Mouse (Mus musculus) megakaryocyte, embryonic 14.5 days (primary cell): ENCODE results near the gene Tas2r102. TPM values are rescaled to one million over a fixed set of nuclear protein-coding genes. Genes with fewer than 3 reads are reported as not detected.

Experiments used
- H3K27me3 ChIP-seq: replicated peaks from 2 replicates; pipeline ENCODE3; 2012; ENCODE audit warnings: inconsistent platforms
- H3K36me3 ChIP-seq: replicated peaks from 2 replicates; pipeline ENCODE3; 2012; ENCODE audit warnings: low read length, inconsistent platforms, mixed read lengths
- H3K4me1 ChIP-seq: 2 replicates; pipeline ENCODE4 v1.6.1; 2012; ENCODE audit warnings: inconsistent platforms
- H3K4me3 ChIP-seq: replicated peaks from 2 replicates; pipeline ENCODE3; 2012; ENCODE audit warnings: moderate library complexity, mild to moderate bottlenecking, inconsistent platforms
- H3K9me3 ChIP-seq: 2 replicates; pipeline ENCODE4 v1.6.1; 2012; ENCODE audit warnings: inconsistent platforms
- FLI1 ChIP-seq: IDR thresholded peaks from 2 replicates; pipeline ENCODE4 v1.6.1; 2012; ENCODE audit warnings: low read length, inconsistent platforms, mixed read lengths
- GATA1 ChIP-seq: IDR thresholded peaks from 3 replicates; pipeline ENCODE4 v1.6.1; 2012; ENCODE audit warnings: mixed read lengths, low read length, inconsistent platforms, borderline replicate concordance
- polyA plus RNA-seq: library from polyadenylated mRNA; stranded (reverse); fragments of >175 nt; gene quantifications from 2 replicates; pipeline ENCODE4 v1.2.3, GENCODE M21; 2012; ENCODE audit warnings: low replicate concordance; ENCODE audit not compliant: insufficient read depth

Gene Tas2r102
- polyA plus RNA-seq = not detected in 2 replicates

DNA sequence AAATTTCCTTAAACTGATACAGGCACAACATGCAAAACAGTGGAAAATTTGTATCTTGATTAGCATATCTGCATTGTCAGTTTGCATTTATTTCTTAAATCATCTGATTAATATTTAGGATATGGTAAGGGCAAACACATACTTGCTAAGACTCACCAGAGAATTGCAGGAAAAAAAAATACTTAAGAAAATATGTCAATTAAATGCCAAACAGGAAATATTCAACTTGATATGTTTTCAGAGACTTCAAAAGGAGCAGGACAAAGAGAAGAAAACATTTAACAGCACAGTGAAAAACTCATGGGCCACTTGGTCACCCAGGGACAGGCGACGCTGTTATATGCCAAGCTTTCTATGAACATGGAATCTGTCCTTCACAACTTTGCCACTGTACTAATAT, at the start of gene Tas2r102:
Gene Tas2r102 (plus strand): TSS at position 301 of the 400 bp plus-strand sequence.
- peaks cover 5% of the 10 kb centered on the region; the same call in 1 of the 2 replicates for H3K9me3 ChIP-seq
- no peak for TF ChIP-seq FLI1
- TF ChIP-seq GATA1 = no peak
- H3K36me3 ChIP-seq = no peaks in the 10 kb centered on the region
- no peak within 1 kb of the TSS for H3K4me3 ChIP-seq
- no peaks in the 10 kb centered on the region for H3K27me3 ChIP-seq
- no peaks in the 10 kb centered on the region for H3K4me1 ChIP-seq

DNA sequence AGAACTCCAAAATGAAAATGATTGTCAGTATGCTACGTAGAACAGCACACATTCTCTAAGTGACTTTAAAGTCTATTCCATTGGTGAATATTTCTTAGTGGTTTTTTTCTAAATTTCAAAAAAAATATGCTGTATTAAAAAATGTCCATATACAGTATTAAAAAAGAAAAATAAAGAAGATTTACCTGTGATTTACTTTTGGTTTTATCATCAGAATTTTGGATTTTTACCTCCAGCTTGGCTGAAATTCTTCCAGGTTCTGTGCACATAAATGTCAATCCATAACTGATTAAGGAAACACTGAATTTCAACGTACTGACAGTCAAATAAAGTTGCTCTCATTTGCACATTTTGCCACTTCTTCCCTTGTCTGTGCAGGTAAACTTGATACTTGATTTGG, 24.0 kb upstream of the Tas2r102 start, which contains the start of gene Tas2r115:
Gene Tas2r115 (minus strand): TSS at position 101 of the 400 bp plus-strand sequence.
- H3K4me1 ChIP-seq = no peaks in the 10 kb centered on the region
- H3K9me3 ChIP-seq = peaks cover 6% of the 10 kb centered on the region; the same call in 1 of the 2 replicates
- H3K27me3 ChIP-seq = no peaks in the 10 kb centered on the region
- no peak within 1 kb of the TSS for H3K4me3 ChIP-seq
- no peaks in the 10 kb centered on the region for H3K36me3 ChIP-seq
- TF ChIP-seq FLI1 (no peak), GATA1 (no peak)

GRCm38 (mm10) chr6:132750206-132750605, 11.7 kb upstream of the Tas2r102 start:
- no peaks in the 10 kb centered on the region for H3K36me3 ChIP-seq
- no peak overlapping the region for H3K4me3 ChIP-seq
- H3K27me3 ChIP-seq = no peaks in the 10 kb centered on the region
- TF ChIP-seq GATA1 (no peak), FLI1 (no peak)
- peaks cover 4% of the 10 kb centered on the region; the same call in 1 of the 2 replicates for H3K9me3 ChIP-seq
- no peaks in the 10 kb centered on the region for H3K4me1 ChIP-seq

- no peaks in the 10 kb centered on the region for H3K4me1 ChIP-seq
- TF ChIP-seq GATA1 = no peak
- no peak for TF ChIP-seq FLI1
- no peaks in the 10 kb centered on the region for H3K27me3 ChIP-seq
- no peaks in the 10 kb centered on the region for H3K36me3 ChIP-seq
- no peak within 1 kb of the TSS for H3K4me3 ChIP-seq
- peaks cover 4% of the 10 kb centered on the region; the same call in 1 of the 2 replicates for H3K9me3 ChIP-seq
Observed at GRCm38 (mm10) chr6:132754430-132754829, 7.5 kb upstream of the Tas2r102 start, which contains the start of gene Tas2r124. Gene Tas2r124 (plus strand): TSS chr6:132754730.

DNA sequence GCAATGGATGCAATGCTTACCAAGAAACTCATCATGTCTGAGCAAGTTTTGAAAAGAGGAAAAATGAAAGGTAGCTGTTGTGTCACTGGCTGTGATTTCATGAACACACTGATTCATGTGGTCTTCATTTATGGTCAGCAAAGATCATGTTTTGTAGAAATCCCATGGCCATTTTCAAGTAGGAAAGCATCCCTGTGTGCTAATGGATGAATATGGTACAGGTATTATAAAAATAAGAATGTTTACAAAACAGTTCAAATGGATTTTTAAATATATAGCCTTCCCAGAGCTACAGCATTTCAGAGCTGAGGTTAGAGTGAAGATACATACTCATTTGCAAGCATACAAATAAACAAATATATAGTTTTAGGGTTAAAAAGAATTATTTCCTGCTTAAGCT, 16.1 kb downstream of the Tas2r102 start, which contains the start of gene Tas2r136:
Gene Tas2r136 (minus strand): TSS at position 101 of the 400 bp plus-strand sequence.
- Histone ChIP-seq H3K4me1 (no peaks in the 10 kb centered on the region), H3K36me3 (no peaks in the 10 kb centered on the region), H3K4me3 (no peak within 1 kb of the TSS), H3K27me3 (no peaks in the 10 kb centered on the region), H3K9me3 (no peaks in the 10 kb centered on the region)
- TF ChIP-seq GATA1 (no peak), FLI1 (no peak)

DNA sequence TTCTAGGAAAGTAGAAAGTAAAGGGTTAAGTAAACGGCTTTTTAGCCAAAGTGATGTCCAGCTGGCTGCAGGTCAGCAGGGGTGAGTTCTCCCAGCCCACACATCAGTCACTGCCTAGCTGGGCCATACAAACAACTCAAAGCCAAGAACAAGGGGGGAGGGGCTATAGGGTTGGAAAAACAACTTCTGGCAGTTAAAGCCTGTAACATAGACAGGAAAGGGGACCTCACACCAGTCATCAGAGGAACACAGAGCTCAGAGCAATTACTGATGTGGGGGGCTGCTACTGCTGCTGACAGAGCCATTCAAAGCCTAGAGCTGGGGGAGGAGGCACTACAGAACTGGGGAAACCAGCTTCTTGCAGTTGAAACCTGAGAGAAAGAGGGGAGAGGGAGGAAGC, 33.5 kb downstream of the Tas2r102 start:
- H3K4me3 ChIP-seq = no peak overlapping the region
- peaks cover 39% of the 10 kb centered on the region for H3K9me3 ChIP-seq
- H3K4me1 ChIP-seq = no peaks in the 10 kb centered on the region
- no peaks in the 10 kb centered on the region for H3K27me3 ChIP-seq
- no peaks in the 10 kb centered on the region for H3K36me3 ChIP-seq
- TF ChIP-seq FLI1 (no peak), GATA1 (no peak)

GRCm38 (mm10) chr6:132802518-132802917, 40.6 kb downstream of the Tas2r102 start, which contains the start of gene Tas2r117:
Gene Tas2r117 (plus strand): TSS chr6:132802818.
- Histone ChIP-seq H3K36me3 (no peaks in the 10 kb centered on the region), H3K9me3 (peaks cover under 1% of the 10 kb centered on the region; the same call in 1 of the 2 replicates), H3K4me1 (no peaks in the 10 kb centered on the region), H3K27me3 (no peaks in the 10 kb centered on the region), H3K4me3 (no peak within 1 kb of the TSS)
- TF ChIP-seq FLI1 = no peak
- no peak for TF ChIP-seq GATA1

Other genes with a start within 250 kb of the Tas2r102 start
- not detected in 2 replicates for gene Prh1, start 192.3 kb upstream of the Tas2r102 start, polyA plus RNA-seq
- gene Prp2, start 166.2 kb upstream of the Tas2r102 start, polyA plus RNA-seq = not detected in 2 replicates
- not detected in 2 replicates for gene A630073D07Rik, start 110.6 kb upstream of the Tas2r102 start, polyA plus RNA-seq
- gene Tas2r120, start 105.2 kb upstream of the Tas2r102 start, polyA plus RNA-seq = not detected in 2 replicates
- gene Tas2r121, start 61.1 kb upstream of the Tas2r102 start, polyA plus RNA-seq = not detected in 2 replicates
- gene Tas2r122, start 50.2 kb upstream of the Tas2r102 start, polyA plus RNA-seq = not detected in 2 replicates
- not detected in 2 replicates for gene Tas2r115, start 24.1 kb upstream of the Tas2r102 start, polyA plus RNA-seq
- not detected in 2 replicates for gene Tas2r124, start 7.4 kb upstream of the Tas2r102 start, polyA plus RNA-seq
- gene Tas2r136, start 16.0 kb downstream of the Tas2r102 start, polyA plus RNA-seq = not detected in 2 replicates
- not detected in 2 replicates for gene Tas2r117, start 40.7 kb downstream of the Tas2r102 start, polyA plus RNA-seq
- gene Tas2r123, start 85.0 kb downstream of the Tas2r102 start, polyA plus RNA-seq = not detected in 2 replicates
- gene Tas2r116, start 93.3 kb downstream of the Tas2r102 start, polyA plus RNA-seq = not detected in 2 replicates
- gene Tas2r110, start 105.9 kb downstream of the Tas2r102 start, polyA plus RNA-seq = not detected in 2 replicates
- gene Tas2r113, start 130.9 kb downstream of the Tas2r102 start, polyA plus RNA-seq = not detected in 2 replicates
- gene Tas2r125, start 147.5 kb downstream of the Tas2r102 start, polyA plus RNA-seq = not detected in 2 replicates
- not detected in 2 replicates for gene Tas2r129, start 189.0 kb downstream of the Tas2r102 start, polyA plus RNA-seq
- gene Tas2r131, start 195.8 kb downstream of the Tas2r102 start, polyA plus RNA-seq = 2.3 TPM in 1 of 2 replicates, not detected in the other
- gene Tas2r109, start 218.8 kb downstream of the Tas2r102 start, polyA plus RNA-seq = not detected in 2 replicates